Mouse (Mus musculus) megakaryocyte, embryonic 14.5 days (primary cell): ENCODE measurements around the gene Olfr98.

Experiments used
- FLI1 ChIP-seq: IDR thresholded peaks from 2 replicates; pipeline ENCODE4 v1.6.1; 2012; ENCODE audit warnings: low read length, inconsistent platforms, mixed read lengths
- GATA1 ChIP-seq: IDR thresholded peaks from 3 replicates; pipeline ENCODE4 v1.6.1; 2012; ENCODE audit warnings: mixed read lengths, low read length, inconsistent platforms, borderline replicate concordance

DNA sequence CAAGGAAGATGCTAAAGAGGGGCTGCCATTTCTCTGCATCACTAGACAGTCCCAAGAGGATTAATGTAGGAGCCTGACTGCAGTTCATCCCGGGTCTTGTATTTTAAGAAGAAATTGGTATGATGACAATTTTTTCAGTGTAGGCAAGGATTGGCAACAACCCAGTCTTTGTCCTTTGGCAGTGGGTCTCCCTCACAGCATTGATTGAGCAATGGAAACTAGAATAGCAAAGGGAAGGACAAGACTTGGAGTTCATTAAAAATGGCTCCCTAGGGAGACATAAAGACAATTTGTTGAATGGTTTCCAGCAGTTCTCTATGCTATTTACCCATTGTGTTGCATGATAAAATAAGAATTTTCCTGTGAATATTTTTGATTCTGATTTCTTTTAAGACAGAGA, 16.8 kb upstream of the Olfr98 start:
- TF ChIP-seq GATA1 (no peak), FLI1 (no peak)
